Mouse (Mus musculus) gastrocnemius, adult 2 months (tissue): ENCODE measurements at regions not wholly inside any gene's neighbourhood (a gene's known extent, or its start where the extent isn't known, plus 50 kb on each side); places are given as distances from the start of the nearest gene placed in this dataset.
A peak's percentile ranks its signal among the peaks of the same experiment; 100 is the strongest.

ENCODE experiments used
- DNase-seq: peaks from one replicate; pipeline ENCODE4 v3.0.0; 2022
- H3K27ac ChIP-seq: fragments of 200-600 bp; 2 replicates; pipeline ENCODE4 v1.8.1; 2022; ENCODE audit warnings: mild to moderate bottlenecking
- H3K4me3 ChIP-seq: fragments of 200-600 bp; 2 replicates; pipeline ENCODE4 v1.8.1; 2022; ENCODE audit warnings: mild to moderate bottlenecking, moderate library complexity
- CTCF ChIP-seq: fragments of 200-600 bp; IDR thresholded peaks from 2 replicates; pipeline ENCODE4 v1.8.1; 2022; ENCODE audit warnings: antibody characterized with exemption, mild to moderate bottlenecking, moderate library complexity
- intact Hi-C: fragments of 180-260 bp; cut with DNase I; formaldehyde crosslinking; loops from one replicate; pipeline ENCODE4 v1.15.1; 2025

DNA sequence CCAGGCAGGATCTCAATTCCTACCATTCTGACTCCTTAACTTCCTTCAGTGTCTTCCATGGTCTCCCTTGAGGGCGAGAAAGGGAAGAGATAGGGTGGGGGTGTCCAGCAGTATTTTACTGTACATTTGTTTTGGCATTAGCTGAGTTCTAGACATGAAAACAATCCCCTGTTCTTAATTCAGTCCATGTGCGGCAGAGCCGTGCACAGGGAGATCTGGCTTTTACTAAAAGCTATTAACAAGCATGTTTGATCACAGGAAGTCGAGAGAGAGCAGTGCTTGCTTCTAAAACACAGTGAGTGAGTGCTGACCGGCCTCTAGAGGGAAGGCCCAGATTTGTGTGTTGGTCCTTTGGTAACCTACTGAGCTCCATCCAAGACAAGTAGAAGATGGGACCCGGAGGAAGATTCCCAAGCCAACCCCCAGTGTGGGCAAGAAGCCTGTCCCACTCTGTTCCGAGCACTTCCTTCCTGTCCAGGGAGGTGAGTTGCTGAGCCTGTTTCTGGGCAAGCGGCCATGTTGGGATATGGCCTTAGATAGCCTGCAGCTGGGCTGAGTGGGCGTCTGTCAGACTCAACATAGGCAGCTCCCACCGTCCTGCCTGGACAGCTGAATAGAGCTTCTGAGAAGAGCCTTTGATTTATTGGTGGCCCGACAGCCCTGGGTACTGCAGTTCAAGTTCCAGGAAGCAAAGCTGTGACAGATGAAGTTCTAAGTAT is 128.1 kb upstream of the Runx1 start:
- peak; percentile 74 for DNase-seq
- TF ChIP-seq CTCF = no peak
- intact Hi-C loops = loop anchor here (5.0 to 10.0 kb wide), 2 partner anchors 161 to 257 kb away; no protein-coding TSS in a partner anchor
- H3K27ac ChIP-seq = peak overlapping the region; percentile 76
- no peak overlapping the region for H3K4me3 ChIP-seq

- H3K27ac ChIP-seq = peak overlapping the region; percentile 76
- H3K4me3 ChIP-seq = no peak overlapping the region
- TF ChIP-seq CTCF = no peak
- intact Hi-C loops = loop anchor here (5.0 to 10.0 kb wide), 2 partner anchors 162 to 255 kb away; no protein-coding TSS in a partner anchor
- peak; percentile 58 for DNase-seq
These were observed 126.6 kb upstream of the Runx1 start for GRCm38 (mm10) chr16:92952336-92953097.

DNA sequence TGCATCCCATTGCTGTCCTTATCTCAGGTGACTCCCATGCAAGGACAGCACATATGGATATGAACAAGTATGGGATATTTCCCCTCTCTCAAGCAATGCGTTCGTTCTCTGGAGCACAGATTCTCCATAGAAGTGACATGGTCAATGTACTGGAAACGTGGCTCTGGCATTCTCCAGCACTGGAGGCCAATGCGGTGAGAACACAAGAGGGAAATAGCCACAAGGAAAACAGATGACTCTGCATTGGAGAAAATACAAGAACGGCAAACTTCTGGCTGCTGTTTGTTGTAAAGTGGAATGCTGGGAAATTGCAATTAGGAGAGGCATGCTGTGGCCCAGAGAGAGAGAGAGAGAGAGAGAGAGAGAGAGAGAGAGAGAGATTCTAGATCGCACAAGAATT is 125.6 kb upstream of the Runx1 start:
- DNase-seq = peak; percentile 35
- intact Hi-C loops = loop anchor here (5.0 to 10.0 kb wide), 2 partner anchors 163 to 254 kb away; no protein-coding TSS in a partner anchor
- no peak overlapping the region for H3K4me3 ChIP-seq
- peak overlapping the region; percentile 76 for H3K27ac ChIP-seq
- TF ChIP-seq CTCF = no peak

DNA sequence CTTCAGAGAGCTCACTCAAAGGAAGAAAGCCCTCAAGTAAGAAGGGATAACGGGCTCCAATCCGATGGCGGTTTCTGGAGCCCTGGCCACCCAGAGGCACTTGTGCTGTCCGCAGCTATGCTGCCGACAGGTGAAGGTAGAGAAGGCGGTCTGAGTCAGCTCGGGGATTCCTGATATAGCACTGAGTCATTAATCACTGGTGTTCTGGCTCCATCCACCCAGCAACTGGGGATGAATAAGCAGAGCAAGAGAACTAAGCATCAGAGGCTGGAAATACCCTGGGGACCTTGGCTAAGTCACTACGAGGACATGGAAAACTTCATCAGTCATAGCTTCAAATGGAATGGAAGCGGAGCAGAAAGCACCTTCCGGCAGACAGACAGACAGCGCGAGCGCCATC is 122.5 kb upstream of the Runx1 start:
- peak; percentile 7; the same call in 1 of the 2 replicates for TF ChIP-seq CTCF
- H3K27ac ChIP-seq = peak overlapping the region; percentile 51
- H3K4me3 ChIP-seq = no peak overlapping the region
- intact Hi-C loops = no loop called here
- DNase-seq = peak; percentile 65

DNA sequence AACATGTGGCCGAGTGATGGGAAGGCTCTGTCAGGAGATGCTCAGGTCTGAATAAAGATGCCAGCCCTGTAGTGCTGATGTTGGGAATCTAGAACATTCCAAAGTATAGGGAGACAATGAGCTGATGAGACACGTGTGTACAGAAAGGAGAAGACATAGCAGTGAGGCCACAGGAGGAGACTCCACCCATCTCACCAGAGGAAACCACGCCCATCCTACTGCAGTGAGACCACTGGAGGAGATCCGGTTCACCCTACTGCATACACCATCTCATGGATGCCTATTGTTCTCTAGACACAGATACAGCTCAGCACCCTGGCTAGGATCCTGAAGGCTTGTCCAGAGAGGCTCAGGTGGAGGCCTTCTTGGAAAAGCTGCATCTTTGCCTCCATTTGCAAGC is 120.6 kb upstream of the Runx1 start:
- no peak for TF ChIP-seq CTCF
- no peak overlapping the region for H3K27ac ChIP-seq
- DNase-seq = no peak
- no peak overlapping the region for H3K4me3 ChIP-seq
- intact Hi-C loops = no loop called here

- no peak for TF ChIP-seq CTCF
- DNase-seq = no peak
- Histone ChIP-seq H3K27ac (no peak overlapping the region), H3K4me3 (no peak overlapping the region)
- intact Hi-C loops = no loop called here
These were observed 118.0 kb upstream of the Runx1 start for GRCm38 (mm10) chr16:92943901-92944300.

DNA sequence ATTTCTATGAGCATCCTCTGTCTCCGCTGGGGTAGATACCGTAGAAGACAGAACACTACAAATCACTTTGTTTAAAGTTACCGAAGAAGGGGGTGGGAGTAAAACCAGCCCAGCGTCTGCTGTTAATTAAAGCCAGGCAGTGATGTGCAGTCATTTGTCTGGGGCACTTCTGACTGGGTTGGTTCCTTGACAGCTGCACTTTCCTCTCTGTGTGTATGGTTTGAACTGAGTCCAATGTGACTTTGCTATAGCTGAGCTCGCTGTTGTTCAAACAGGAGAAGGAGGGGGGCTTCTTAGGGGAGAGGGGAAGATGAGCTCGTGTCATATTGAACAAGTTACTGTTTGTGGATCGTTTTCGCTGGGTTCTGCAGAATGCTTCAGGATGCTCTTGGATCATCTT is 113.7 kb upstream of the Runx1 start:
- no peak for TF ChIP-seq CTCF
- Histone ChIP-seq H3K4me3 (no peak overlapping the region), H3K27ac (no peak overlapping the region)
- intact Hi-C loops = no loop called here
- DNase-seq = no peak

DNA sequence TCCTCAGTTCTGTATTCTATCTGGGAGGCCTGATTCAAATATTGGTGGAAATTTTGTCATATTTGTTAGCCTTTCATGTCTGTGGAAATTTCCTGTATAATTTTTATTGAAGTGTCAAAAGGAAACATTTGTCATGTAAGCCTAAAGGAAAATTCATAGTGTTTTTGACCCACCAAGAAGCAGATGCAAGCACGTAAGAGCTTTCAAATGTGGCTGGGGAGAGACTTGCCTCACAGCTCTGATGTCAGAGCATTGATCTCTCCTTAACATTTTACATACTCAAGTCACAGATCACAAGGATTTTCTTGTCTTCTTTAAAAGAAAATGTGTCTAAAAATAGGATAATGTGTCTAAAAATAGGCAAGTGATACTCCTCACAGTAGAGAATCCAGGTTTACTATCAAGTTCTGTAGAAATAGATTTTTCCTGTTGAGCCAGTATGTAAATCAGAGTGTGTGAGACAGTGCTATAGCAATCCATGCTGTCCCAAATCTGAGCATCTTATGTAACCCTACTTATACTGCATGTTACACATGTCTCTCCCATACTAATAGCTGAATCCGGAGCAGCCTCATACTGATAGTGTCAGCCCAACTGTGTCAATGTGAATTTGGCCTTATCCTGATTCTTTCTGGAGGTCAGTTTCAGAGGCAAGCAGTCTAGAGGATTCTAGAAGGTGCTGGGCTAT is 110.0 kb upstream of the Runx1 start:
- intact Hi-C loops = no loop called here
- Histone ChIP-seq H3K4me3 (no peak overlapping the region), H3K27ac (no peak overlapping the region)
- no peak for TF ChIP-seq CTCF
- no peak for DNase-seq

- DNase-seq = no peak
- Histone ChIP-seq H3K4me3 (no peak overlapping the region), H3K27ac (no peak overlapping the region)
- no peak for TF ChIP-seq CTCF
- intact Hi-C loops = no loop called here
These were observed 104.2 kb upstream of the Runx1 start for GRCm38 (mm10) chr16:92930103-92930502.

GRCm38 (mm10) chr16:92928201-92928600 is 102.3 kb upstream of the Runx1 start:
- Histone ChIP-seq H3K4me3 (no peak overlapping the region), H3K27ac (no peak overlapping the region)
- no peak for TF ChIP-seq CTCF
- intact Hi-C loops = no loop called here
- DNase-seq = no peak

- intact Hi-C loops = no loop called here
- H3K27ac ChIP-seq = no peak overlapping the region
- no peak overlapping the region for H3K4me3 ChIP-seq
- TF ChIP-seq CTCF = no peak
- no peak for DNase-seq
These were observed 101.7 kb upstream of the Runx1 start for GRCm38 (mm10) chr16:92927662-92928061.

DNA sequence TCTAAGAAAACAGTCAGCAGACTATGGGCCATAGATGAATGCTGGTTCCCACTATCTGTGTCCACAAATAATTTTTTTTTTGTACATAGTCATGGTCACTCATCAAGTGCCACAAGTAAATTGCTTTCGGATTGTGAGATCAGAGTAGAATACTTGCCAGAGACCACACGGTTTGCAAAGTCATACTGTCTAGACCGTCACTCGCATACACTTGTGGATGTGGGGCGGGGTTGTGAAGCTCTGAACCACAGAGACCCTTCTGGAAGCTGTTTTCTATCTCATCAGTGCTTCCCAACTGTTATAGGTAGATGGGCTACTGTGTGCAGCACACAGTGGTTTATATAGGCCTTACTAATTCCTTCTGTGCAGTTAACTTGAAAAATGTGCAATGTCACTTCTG is 100.9 kb upstream of the Runx1 start:
- no peak overlapping the region for H3K27ac ChIP-seq
- intact Hi-C loops = no loop called here
- DNase-seq = no peak
- no peak for TF ChIP-seq CTCF
- no peak overlapping the region for H3K4me3 ChIP-seq

DNA sequence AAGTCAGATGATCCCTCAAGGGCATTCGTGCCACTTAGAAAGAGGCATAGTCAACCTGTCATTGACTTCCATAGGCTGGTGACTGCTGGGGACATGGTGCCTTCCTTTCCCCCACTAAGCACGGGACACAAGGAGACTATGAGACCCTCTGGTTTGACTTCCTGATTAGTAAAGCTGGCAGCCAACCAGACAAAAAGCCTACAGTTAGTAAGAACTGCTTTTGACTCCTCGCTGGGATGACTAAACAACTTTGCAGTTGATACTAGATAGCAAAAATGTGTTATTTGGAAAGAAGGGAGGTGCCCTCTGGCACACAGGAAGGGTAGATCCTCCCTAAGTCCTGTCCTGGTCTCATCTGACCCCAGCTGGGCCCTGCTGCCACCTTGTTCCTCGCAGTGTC is 95.0 kb upstream of the Runx1 start:
- H3K27ac ChIP-seq = no peak overlapping the region
- TF ChIP-seq CTCF = no peak
- intact Hi-C loops = no loop called here
- H3K4me3 ChIP-seq = no peak overlapping the region
- DNase-seq = no peak
